Mouse (Mus musculus) CH12.LX (cell line): ENCODE results near the gene Foxm1. TPM values are rescaled to one million over a fixed set of nuclear protein-coding genes. Genes with fewer than 3 reads are reported as not detected.

ENCODE experiments used
- DNase-seq: peaks from one replicate; pipeline ENCODE4 v3.0.0-alpha.2; 2013; ENCODE audit errors: extremely low read depth
- H3K27ac ChIP-seq: 2 replicates; pipeline ENCODE4 v1.5.1; 2012; ENCODE audit warnings: low read depth, mild to moderate bottlenecking, control low read depth, moderate library complexity; ENCODE audit not compliant: insufficient read depth
- H3K27me3 ChIP-seq: replicated peaks from 2 replicates; pipeline ENCODE3; 2012; ENCODE audit warnings: inconsistent platforms
- H3K36me3 ChIP-seq, 2 experiments: replicated peaks in 1 of 2; 2 replicates each; pipeline versions ENCODE3 to v1.6.1; 2012; ENCODE audit warnings: inconsistent platforms in 1 of 2, low read length in 1 of 2, mild to moderate bottlenecking in 1 of 2, mixed read lengths in 1 of 2, moderate library complexity in 1 of 2; ENCODE audit not compliant: control insufficient read depth in 1 of 2, insufficient read depth in 1 of 2
- H3K4me1 ChIP-seq, 2 experiments: 2 replicates each; pipeline ENCODE4 v1.6.1; 2012; ENCODE audit warnings: inconsistent platforms in 1 of 2, moderate library complexity in 1 of 2; ENCODE audit not compliant: insufficient read depth in 2 of 2, control insufficient read depth in 1 of 2
- H3K4me2 ChIP-seq: 2 replicates; pipeline ENCODE4 v1.6.1; 2012; ENCODE audit warnings: low read depth, mild to moderate bottlenecking, control low read depth; ENCODE audit not compliant: poor library complexity, insufficient read depth, severe bottlenecking
- H3K4me3 ChIP-seq, 3 experiments: fragments of 150-350 bp in 1 of 3; sonication (generic) in 1 of 3; replicated peaks in 1 of 3; 2 replicates each; pipeline versions ENCODE3 to v1.5.1; 2011 to 2012; ENCODE audit warnings: low read depth in 2 of 3, low read length in 2 of 3, mild to moderate bottlenecking in 2 of 3, moderate library complexity in 2 of 3, control low read depth in 1 of 3, improper control_type of control experiment in 1 of 3, inconsistent platforms in 1 of 3, mixed read lengths in 1 of 3; ENCODE audit not compliant: poor library complexity in 1 of 3
- H3K79me2 ChIP-seq: replicated peaks from 2 replicates; pipeline ENCODE4 v1.6.1; 2012; ENCODE audit warnings: mild to moderate bottlenecking, moderate library complexity; ENCODE audit not compliant: control insufficient read depth, poor library complexity, insufficient read depth, severe bottlenecking; ENCODE audit errors: extremely low read depth
- H3K9ac ChIP-seq: 2 replicates; pipeline ENCODE4 v1.6.1; 2012; ENCODE audit warnings: low read depth, mild to moderate bottlenecking, control low read depth, moderate library complexity; ENCODE audit not compliant: insufficient read depth
- H3K9me3 ChIP-seq: replicated peaks from 2 replicates; pipeline ENCODE3; 2012; ENCODE audit warnings: low read length, inconsistent platforms, mixed read lengths
- BHLHE40 ChIP-seq: IDR thresholded peaks from 2 replicates; pipeline ENCODE4 v1.6.1; 2011; ENCODE audit warnings: mild to moderate bottlenecking, low read depth, low read length, improper control_type of control experiment
- CHD1 ChIP-seq: IDR thresholded peaks from 2 replicates; pipeline ENCODE4 v1.6.1; 2012; ENCODE audit warnings: low read depth, low read length, improper control_type of control experiment, inconsistent platforms
- CHD2 ChIP-seq: IDR thresholded peaks from 2 replicates; pipeline ENCODE4 v1.6.1; 2011; ENCODE audit warnings: low read length, improper control_type of control experiment
- CTCF ChIP-seq, 2 experiments: IDR thresholded peaks in 1 of 2; conservative IDR thresholded peaks in 1 of 2; 2 replicates each; pipeline ENCODE4 v1.5.1; 2011 to 2012; ENCODE audit warnings: low read depth in 2 of 2, low read length in 2 of 2, improper control_type of control experiment in 1 of 2, inconsistent platforms in 1 of 2, mild to moderate bottlenecking in 1 of 2, moderate library complexity in 1 of 2
- E2F4 ChIP-seq: IDR thresholded peaks from 2 replicates; pipeline ENCODE4 v1.6.1; 2011; ENCODE audit warnings: low read depth, low read length, improper control_type of control experiment; ENCODE audit not compliant: insufficient replicate concordance
- ELF1 ChIP-seq: IDR thresholded peaks from 2 replicates; pipeline ENCODE4 v1.6.1; 2014; ENCODE audit warnings: low read depth, mild to moderate bottlenecking, inconsistent platforms, low read length, improper control_type of control experiment
- ETS1 ChIP-seq: conservative IDR thresholded peaks from 2 replicates; pipeline ENCODE4 v1.6.1; 2012; ENCODE audit warnings: low read depth, mild to moderate bottlenecking, inconsistent platforms, low read length, improper control_type of control experiment, moderate library complexity
- GABPA ChIP-seq: IDR thresholded peaks from 2 replicates; pipeline ENCODE4 v1.6.1; 2012; ENCODE audit warnings: low read depth, low read length, improper control_type of control experiment, inconsistent platforms; ENCODE audit not compliant: insufficient replicate concordance
- IRF4 ChIP-seq: IDR thresholded peaks from 2 replicates; pipeline ENCODE4 v1.6.1; 2014; ENCODE audit warnings: low read depth, mild to moderate bottlenecking, inconsistent platforms, low read length, improper control_type of control experiment
- JUN ChIP-seq: IDR thresholded peaks from 2 replicates; pipeline ENCODE4 v1.6.1; 2011; ENCODE audit warnings: low read depth, mild to moderate bottlenecking, low read length, improper control_type of control experiment, moderate library complexity; ENCODE audit not compliant: insufficient read depth
- JUND ChIP-seq: conservative IDR thresholded peaks from 2 replicates; pipeline ENCODE4 v1.6.1; 2011; ENCODE audit warnings: low read depth, low read length, improper control_type of control experiment
- KAT2A ChIP-seq: IDR thresholded peaks from 2 replicates; pipeline ENCODE4 v1.6.1; 2012; ENCODE audit warnings: low read length, improper control_type of control experiment, inconsistent platforms; ENCODE audit not compliant: insufficient replicate concordance
- MAFK ChIP-seq: IDR thresholded peaks from 2 replicates; pipeline ENCODE4 v1.6.1; 2011; ENCODE audit warnings: low read length, improper control_type of control experiment; ENCODE audit not compliant: insufficient replicate concordance
- MAX ChIP-seq: IDR thresholded peaks from 2 replicates; pipeline ENCODE4 v1.6.1; 2011; ENCODE audit warnings: low read length, improper control_type of control experiment
- MAZ ChIP-seq: IDR thresholded peaks from 2 replicates; pipeline ENCODE4 v1.6.1; 2012; ENCODE audit warnings: low read depth, mild to moderate bottlenecking, inconsistent platforms, low read length, improper control_type of control experiment, moderate library complexity
- MEF2A ChIP-seq: IDR thresholded peaks from 2 replicates; pipeline ENCODE4 v1.6.1; 2014; ENCODE audit warnings: low read depth, mild to moderate bottlenecking, inconsistent platforms, low read length, improper control_type of control experiment, borderline replicate concordance
- MXI1 ChIP-seq: IDR thresholded peaks from 2 replicates; pipeline ENCODE4 v1.6.1; 2011; ENCODE audit warnings: mild to moderate bottlenecking, low read depth, low read length, improper control_type of control experiment
- MYC ChIP-seq: IDR thresholded peaks from 2 replicates; pipeline ENCODE4 v1.6.1; 2011; ENCODE audit warnings: low read depth, mild to moderate bottlenecking, improper control_type of control experiment, low read length
- NELFE ChIP-seq: IDR thresholded peaks from 2 replicates; pipeline ENCODE4 v1.6.1; 2011; ENCODE audit warnings: low read depth, low read length, improper control_type of control experiment
- NRF1 ChIP-seq: IDR thresholded peaks from 2 replicates; pipeline ENCODE4 v1.6.1; 2014; ENCODE audit warnings: low read depth, mild to moderate bottlenecking, inconsistent platforms, low read length, improper control_type of control experiment, moderate library complexity
- PAX5 ChIP-seq: IDR thresholded peaks from 2 replicates; pipeline ENCODE4 v1.6.1; 2012; ENCODE audit warnings: low read length, inconsistent platforms, mixed read lengths
- POLR2A ChIP-seq: IDR thresholded peaks from 2 replicates; pipeline ENCODE4 v1.6.1; 2011; ENCODE audit warnings: low read depth, mild to moderate bottlenecking, improper control_type of control experiment, low read length
- RAD21 ChIP-seq: IDR thresholded peaks from 2 replicates; pipeline ENCODE4 v1.6.1; 2011; ENCODE audit warnings: low read depth, mild to moderate bottlenecking, low read length, improper control_type of control experiment, moderate library complexity
- RCOR1 ChIP-seq: conservative IDR thresholded peaks from 2 replicates; pipeline ENCODE4 v1.6.1; 2012; ENCODE audit warnings: low read depth, mild to moderate bottlenecking, inconsistent platforms, low read length, improper control_type of control experiment
- SIN3A ChIP-seq: IDR thresholded peaks from 2 replicates; pipeline ENCODE4 v1.6.1; 2012; ENCODE audit warnings: low read length, improper control_type of control experiment, inconsistent platforms
- SMC3 ChIP-seq: IDR thresholded peaks from 2 replicates; pipeline ENCODE4 v1.6.1; 2011; ENCODE audit warnings: low read depth, low read length, improper control_type of control experiment
- TCF12 ChIP-seq: IDR thresholded peaks from 2 replicates; pipeline ENCODE4 v1.6.1; 2014; ENCODE audit warnings: low read depth, mild to moderate bottlenecking, inconsistent platforms, low read length, improper control_type of control experiment
- USF1 ChIP-seq: IDR thresholded peaks from 2 replicates; pipeline ENCODE4 v1.6.1; 2014; ENCODE audit warnings: low read depth, mild to moderate bottlenecking, inconsistent platforms, low read length, improper control_type of control experiment
- USF2 ChIP-seq: conservative IDR thresholded peaks from 2 replicates; pipeline ENCODE4 v1.6.1; 2011; ENCODE audit warnings: low read depth, low read length, improper control_type of control experiment
- ZC3H11A ChIP-seq: IDR thresholded peaks from 2 replicates; pipeline ENCODE4 v1.6.1; 2012; ENCODE audit warnings: low read depth, mild to moderate bottlenecking, inconsistent platforms, low read length, improper control_type of control experiment
- ZMIZ1 ChIP-seq: IDR thresholded peaks from 2 replicates; pipeline ENCODE4 v1.6.1; 2012; ENCODE audit warnings: low read depth, mild to moderate bottlenecking, inconsistent platforms, low read length, improper control_type of control experiment
- dilution Hi-C: fragments of 300-500 bp; cut with MboI; formaldehyde crosslinking; loops from 2 replicates; pipeline ENCODE4 v1.14.3; 2020; ENCODE audit warnings: low sequenced_read_pairs; ENCODE audit not compliant: extremely low pct_unique_long_range_greater_than_20kb, extremely low pct_ligation_motif_present
- in situ Hi-C: fragments of 300-500 bp; cut with MboI; formaldehyde crosslinking; loops from 3 replicates; pipeline ENCODE4 v1.14.3; 2019; ENCODE audit warnings: low sequenced_read_pairs, low pct_ligation_motif_present, low pct_unique_long_range_greater_than_20kb, mixed read lengths
- polyA plus RNA-seq: library from polyadenylated mRNA; unstranded; fragments of >175 nt; gene quantifications from 2 replicates; pipeline ENCODE4 v1.2.1, GENCODE M21; 2012; ENCODE audit warnings: low read depth; ENCODE audit not compliant: insufficient read length
- total RNA-seq, 2 experiments: library from RNA; depleted of rRNA; stranded (reverse); fragments of 300-350 nt in 1 of 2; fragments of >200 nt in 1 of 2; gene quantifications; 2 replicates each; pipeline ENCODE4 v1.2.3; 2012 to 2014

Gene Foxm1
- total and polyA plus RNA-seq, 3 experiments = 6.0 to 41.0 (median 16.8) TPM

GRCm38 (mm10) chr6:128389185-128389584 is 26.4 kb downstream of the Foxm1 start:
- TF ChIP-seq E2F4 = no peak
- no peak for TF ChIP-seq RAD21
- no peak for TF ChIP-seq NRF1
- no peak for TF ChIP-seq JUN
- no peak for TF ChIP-seq JUND
- TF ChIP-seq MXI1 = no peak
- TF ChIP-seq MAFK = no peak
- TF ChIP-seq GABPA = no peak
- TF ChIP-seq ZMIZ1 = no peak
- TF ChIP-seq USF2 = no peak
- no peak for TF ChIP-seq CTCF (conservative IDR thresholded peaks at IDR 0.05 in 1 of 2, IDR thresholded peaks at IDR 0.05 in 1 of 2; ENCODE audit: low read depth in 2 of 2, low read length in 2 of 2)
- TF ChIP-seq USF1 = no peak
- TF ChIP-seq CHD1 = no peak
- TF ChIP-seq MAX = no peak
- TF ChIP-seq ELF1 = no peak
- TF ChIP-seq MEF2A = no peak
- TF ChIP-seq SIN3A = no peak
- no peak for TF ChIP-seq SMC3
- TF ChIP-seq TCF12 = no peak
- no peak overlapping the region for H3K9ac ChIP-seq
- no peak overlapping the region for H3K27ac ChIP-seq
- H3K9me3 ChIP-seq = no peaks in the 10 kb centered on the region
- H3K27me3 ChIP-seq = no peaks in the 10 kb centered on the region
- no peaks in the 10 kb centered on the region for H3K79me2 ChIP-seq
- dilution Hi-C loops (no loop called here), in situ Hi-C loops (no loop called here)
- H3K4me2 ChIP-seq = no peak overlapping the region
- no peak for DNase-seq
- H3K4me1 ChIP-seq = peaks cover 0 to 4% of the 10 kb centered on the region in 2 experiments; a peak in 1 of 4 replicates
- H3K4me3 ChIP-seq = no peak overlapping the region
- no peaks in the 10 kb centered on the region for H3K36me3 ChIP-seq

DNA sequence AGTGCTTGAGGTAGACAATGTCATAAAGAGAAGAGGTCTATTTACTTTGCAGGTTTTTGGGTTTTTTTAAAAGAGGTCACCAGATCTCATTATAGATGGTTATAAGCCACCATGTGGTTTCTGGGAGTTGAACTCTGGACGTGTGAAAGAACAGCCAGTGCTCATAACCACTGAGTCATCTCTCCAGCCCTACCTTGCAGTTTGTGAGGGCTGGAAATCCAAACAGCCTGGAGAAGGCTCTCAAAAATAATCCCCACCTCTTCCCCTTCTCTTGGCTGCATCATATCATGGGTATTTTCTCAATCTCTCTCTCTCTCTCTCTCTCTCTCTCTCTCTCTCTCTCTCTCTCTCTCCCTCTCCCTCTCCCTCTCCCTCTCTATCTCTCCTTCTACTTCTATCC is 27.9 kb downstream of the Foxm1 start:
- no peaks in the 10 kb centered on the region for H3K27me3 ChIP-seq
- in situ Hi-C loops = no loop called here
- no peaks in the 10 kb centered on the region for H3K9me3 ChIP-seq
- H3K79me2 ChIP-seq = no peaks in the 10 kb centered on the region
- H3K4me1 ChIP-seq = no peaks in the 10 kb centered on the region
- TF ChIP-seq CHD1 (no peak), NELFE (no peak), RCOR1 (no peak), POLR2A (no peak), MEF2A (no peak), CHD2 (no peak), PAX5 (no peak), BHLHE40 (no peak), GABPA (no peak), ZC3H11A (no peak), IRF4 (no peak), MAZ (no peak), JUND (no peak), E2F4 (no peak), MYC (no peak), RAD21 (no peak), ETS1 (no peak), KAT2A (no peak), USF2 (no peak)
- dilution Hi-C loops = no loop called here
- no peak overlapping the region for H3K4me3 ChIP-seq
- H3K9ac ChIP-seq = no peak overlapping the region
- no peaks in the 10 kb centered on the region for H3K36me3 ChIP-seq
- H3K4me2 ChIP-seq = no peak overlapping the region
- no peak for DNase-seq
- H3K27ac ChIP-seq = no peak overlapping the region
